Mouse (Mus musculus) testis, postnatal 10 days (tissue): ENCODE results near the gene Cacna1c.

Experiments
- DNase-seq: peaks from one replicate; pipeline ENCODE4 v3.0.0; 2021; ENCODE audit warnings: low spot score

Cacna1c gene

DNA sequence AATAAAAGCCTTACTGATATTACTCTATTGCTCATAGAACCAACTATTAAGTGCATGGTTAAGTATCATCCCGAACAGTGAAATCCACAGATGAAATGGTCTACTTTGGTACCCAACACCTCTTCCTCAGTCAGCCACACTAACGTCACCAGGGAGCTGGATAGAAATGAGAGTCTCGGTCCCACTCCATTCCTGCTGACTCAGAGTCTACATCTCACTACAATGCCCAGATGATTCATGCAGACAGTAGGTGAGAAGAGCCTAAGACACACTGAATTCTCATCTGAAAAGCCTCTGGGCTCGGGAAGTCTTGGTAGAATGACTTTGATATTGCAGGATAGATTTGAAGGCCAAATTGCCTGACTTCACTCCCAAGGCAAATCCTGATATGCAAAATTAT, 240.0 kb downstream of the Cacna1c start:
- DNase-seq: no peak

GRCm38 (mm10) chr6:118955777-118956176, 240.4 kb downstream of the Cacna1c start:
- no peak for DNase-seq

DNA sequence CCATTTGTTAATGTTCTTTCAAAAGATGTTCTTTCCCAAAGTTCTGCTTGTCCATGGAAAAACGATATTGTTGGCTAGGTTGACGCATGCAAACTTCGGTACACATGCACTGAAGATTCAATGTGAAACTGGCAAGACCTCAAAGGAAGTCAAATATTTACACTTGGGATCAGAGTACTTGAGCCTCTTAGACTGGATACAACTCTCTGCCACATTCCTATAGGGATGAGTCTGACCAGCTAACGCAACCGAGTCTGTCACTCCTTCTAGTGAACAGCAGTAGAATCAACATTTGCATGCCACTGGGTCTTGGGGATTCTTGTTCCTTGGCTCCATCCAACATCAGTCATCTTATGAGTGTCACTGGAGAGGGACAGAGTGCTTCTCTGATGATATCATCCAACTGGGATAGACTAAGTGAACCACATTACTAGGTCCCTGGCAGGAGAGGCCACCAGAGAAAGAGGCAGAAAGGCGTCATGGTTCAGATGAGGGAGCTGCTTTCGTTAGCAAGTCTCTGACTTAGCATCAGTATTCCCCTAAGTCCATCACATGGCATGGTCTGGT, 241.1 kb downstream of the Cacna1c start:
- no peak for DNase-seq

DNA sequence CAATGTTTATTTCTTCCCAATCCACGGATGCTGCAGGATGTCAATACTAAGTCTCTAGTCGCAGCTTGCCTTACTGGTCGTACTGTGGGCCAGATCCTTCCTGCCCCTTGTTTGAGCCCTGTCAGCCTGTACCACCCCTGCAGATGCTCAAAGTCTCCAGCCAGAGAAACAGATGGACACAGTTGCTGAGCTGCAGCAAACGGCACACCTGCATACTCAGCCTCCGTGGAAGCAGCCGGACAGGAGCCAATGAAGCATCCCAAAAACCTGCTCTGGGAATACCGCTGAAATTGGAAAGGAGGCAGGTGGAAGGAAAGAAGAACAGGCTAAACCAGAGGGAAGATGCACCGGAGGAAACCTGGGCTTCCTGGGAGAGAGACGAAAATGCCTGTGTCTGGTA, 243.8 kb downstream of the Cacna1c start:
- DNase-seq: no peak

GRCm38 (mm10) chr6:118950190-118950589, 246.0 kb downstream of the Cacna1c start:
- no peak for DNase-seq

DNA sequence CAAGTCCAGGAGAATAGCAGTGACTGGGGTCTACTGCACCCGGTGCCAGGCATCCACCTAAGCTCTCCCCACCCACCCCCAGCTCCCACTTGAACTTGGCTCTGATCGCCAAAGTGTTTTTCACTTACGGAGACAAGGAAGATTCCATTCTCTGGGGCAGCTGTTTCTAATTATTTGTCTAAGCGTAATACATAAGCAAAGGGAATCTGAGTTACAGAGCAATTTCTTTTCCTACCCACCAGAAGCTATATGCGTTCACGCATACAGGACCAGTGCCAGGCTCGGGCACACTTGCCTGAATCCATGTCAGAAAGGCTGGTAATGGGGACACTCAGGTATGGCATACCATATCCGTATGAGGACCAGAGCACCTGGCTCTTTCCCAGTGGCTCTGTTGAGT, 248.9 kb downstream of the Cacna1c start:
- no peak for DNase-seq

GRCm38 (mm10) chr6:118946660-118947059, 249.6 kb downstream of the Cacna1c start:
- DNase-seq: no peak

DNA sequence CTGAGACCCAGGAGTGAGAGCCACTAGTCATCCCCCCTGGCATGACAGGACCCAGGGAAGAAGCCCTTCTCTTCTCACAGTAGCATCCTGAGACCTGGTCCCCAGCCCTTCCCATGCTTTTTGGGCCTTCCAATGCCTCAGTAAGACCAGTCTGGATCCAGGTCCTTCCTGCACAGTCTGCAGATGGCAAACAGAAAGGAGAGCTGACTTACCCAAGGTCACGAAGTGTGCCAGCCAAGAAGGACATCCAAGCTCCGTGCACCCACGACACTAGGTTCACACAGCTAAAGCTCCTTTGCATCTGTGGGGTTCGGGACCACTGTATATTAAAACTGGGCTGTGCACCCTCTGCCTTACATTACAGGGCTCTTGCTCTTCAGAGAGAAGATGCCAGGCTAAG, 252.1 kb downstream of the Cacna1c start:
- DNase-seq: no peak

DNA sequence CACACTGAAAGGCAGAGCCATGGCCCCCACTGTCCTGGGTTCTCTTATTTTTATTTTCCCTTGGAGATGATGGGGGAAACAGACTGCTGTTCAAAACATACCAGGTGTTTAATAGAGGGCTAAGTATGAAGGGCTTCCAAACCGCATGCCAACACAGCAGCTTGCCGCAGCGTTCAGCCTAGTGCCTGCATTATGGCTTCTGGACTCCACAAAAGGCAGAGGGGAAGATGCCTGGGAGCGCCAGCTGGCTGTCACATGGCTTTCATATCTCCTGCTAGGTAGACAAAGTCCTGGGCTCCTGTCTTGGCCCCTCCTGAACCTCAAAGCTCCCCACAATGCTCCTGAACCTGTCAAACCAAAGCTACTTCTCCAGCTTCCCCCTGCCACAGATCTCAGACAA, 254.4 kb downstream of the Cacna1c start:
- no peak for DNase-seq

DNA sequence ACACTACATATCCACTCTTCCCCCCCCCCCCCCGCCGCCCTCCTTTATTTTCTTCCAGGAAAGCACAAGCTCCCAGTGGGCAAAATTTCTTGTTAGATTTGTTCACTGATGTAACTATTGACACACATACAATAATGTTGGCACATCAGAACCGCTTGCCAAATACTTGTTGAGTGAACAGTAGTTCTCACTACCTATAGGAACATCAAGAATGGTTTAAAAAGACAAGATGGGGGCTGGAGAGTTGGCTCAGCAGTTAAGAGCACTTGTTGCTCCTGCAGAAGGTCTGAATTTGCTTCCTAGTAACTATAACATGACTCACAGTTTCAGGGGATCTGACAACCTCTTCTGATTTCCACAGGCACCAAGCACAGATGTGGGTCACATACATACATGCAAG, 255.2 kb downstream of the Cacna1c start:
- no peak for DNase-seq

DNA sequence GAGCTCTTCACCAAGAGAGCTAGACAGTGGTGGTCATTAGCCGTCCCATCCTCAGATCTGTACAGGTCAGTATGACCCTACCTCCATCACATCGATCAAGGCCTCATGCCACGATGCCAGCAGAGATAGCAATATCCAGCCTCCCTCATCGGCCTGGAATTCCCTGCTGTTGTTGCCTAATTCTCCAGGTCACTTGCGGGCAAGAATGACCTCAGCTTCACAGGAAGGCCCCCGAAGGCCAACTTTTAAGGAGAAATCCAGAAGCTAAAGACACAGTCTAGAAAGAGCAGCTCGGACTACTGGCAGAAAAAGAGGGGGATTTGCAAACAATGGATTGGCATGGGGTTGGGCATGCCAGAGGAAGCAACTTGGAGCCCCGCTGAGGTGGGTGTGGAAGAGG, 256.6 kb downstream of the Cacna1c start:
- no peak for DNase-seq

GRCm38 (mm10) chr6:118938386-118939096, 257.7 kb downstream of the Cacna1c start:
- DNase-seq: no peak

GRCm38 (mm10) chr6:118937536-118937935, 258.7 kb downstream of the Cacna1c start:
- no peak for DNase-seq

- DNase-seq: peak; percentile 58
Measured at GRCm38 (mm10) chr6:118935520-118936415, 260.4 kb downstream of the Cacna1c start.

DNA sequence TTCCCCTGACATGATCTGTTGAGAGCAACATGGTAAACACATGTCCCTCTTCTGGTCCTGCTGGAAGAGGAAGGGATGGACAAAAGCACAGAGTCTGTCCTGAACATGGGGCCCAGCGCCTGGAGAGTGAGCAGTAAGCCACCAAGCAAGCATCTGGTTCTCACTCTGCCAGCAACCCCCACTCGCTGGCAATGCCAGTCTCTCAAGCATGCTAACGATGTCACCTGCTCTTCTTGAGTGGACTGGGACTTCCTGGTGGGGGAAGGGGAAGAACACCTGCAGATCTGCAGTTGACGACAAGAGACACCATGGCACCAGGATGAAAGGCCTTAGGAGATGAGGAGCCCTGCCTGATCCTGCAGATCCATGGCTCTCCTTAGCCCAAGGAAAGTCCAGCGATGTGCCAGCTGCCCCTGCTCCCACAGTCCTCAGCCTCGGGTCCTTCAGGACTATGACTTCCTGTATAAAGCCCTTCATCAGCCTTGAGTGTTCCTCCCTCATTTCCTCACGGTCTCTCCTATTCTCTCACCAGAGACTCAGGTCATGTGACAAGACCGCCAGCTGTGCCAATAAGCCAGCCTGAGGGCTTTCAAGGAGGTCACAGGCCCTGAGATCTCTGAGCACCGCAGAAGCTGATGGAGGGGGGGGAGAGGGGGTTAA, 261.8 kb downstream of the Cacna1c start:
- DNase-seq: no peak

DNA sequence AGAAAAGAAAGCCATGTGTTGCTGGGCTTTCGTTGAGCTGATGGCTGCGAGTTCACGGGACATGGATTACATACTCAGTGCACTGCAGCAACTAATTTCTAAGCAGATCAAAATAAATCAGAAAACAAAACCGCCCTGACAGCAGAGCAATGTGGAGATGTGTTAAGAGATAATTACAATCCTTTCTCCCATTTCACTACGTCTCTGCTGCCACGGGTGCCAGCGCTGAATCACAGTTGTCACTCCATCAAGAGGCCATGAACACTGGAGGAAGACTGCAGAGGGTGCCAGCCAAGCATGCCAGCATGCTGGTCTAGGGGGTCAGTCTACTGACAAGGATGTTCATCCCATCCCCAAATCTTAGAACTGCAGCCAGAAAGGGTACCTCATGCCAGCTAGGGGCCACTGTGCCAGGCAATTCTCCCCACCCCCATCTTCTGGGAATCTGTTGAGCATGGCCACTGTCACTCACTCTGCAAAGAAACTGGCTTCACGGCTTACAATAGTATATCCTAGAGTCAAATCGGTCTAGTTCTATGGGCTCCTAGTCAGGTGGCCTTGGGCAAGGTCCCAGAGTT, 263.1 kb downstream of the Cacna1c start:
- no peak for DNase-seq

- no peak for DNase-seq
Measured at GRCm38 (mm10) chr6:118932002-118932700, 264.1 kb downstream of the Cacna1c start.

- no peak for DNase-seq
Measured at GRCm38 (mm10) chr6:118926669-118927068, 269.5 kb downstream of the Cacna1c start.

DNA sequence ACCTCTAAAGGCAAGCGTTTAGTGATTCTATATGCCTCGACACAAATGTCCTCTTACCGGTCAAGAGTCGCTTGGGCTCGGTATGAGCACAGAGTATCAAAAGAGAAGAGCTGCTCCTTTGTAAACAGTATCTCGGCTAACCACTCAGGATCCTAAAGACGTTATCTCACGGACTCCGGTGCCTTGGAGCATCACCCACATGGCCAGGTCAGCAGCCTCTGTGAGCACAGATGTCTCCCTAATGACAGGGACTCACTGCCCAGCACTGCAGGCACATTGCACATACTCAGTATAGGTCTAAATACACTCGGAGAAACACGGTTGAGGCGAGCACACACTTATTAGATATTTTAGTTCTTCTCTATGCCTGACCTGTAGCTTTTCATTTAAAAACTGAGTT, 271.8 kb downstream of the Cacna1c start:
- no peak for DNase-seq

DNA sequence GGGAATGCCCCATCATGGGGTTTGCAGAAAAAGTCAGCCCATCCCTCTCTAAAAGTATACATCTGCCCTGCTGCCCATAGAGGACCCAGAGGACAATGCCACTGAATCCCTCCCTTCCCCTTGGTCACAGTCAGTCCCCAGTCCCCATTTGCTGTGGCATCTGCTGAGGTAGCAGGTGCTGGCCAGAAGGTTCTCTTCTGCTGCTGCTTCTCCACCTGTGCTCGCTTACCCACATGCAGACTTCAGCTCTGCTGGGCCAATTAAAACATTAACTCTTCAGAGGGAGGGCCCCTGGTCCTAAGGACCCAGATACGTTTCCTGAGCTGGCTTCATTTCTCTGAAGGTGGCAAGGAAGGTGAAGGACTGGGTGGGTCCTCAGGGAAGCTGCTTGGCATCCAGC, 272.3 kb downstream of the Cacna1c start:
- no peak for DNase-seq

DNA sequence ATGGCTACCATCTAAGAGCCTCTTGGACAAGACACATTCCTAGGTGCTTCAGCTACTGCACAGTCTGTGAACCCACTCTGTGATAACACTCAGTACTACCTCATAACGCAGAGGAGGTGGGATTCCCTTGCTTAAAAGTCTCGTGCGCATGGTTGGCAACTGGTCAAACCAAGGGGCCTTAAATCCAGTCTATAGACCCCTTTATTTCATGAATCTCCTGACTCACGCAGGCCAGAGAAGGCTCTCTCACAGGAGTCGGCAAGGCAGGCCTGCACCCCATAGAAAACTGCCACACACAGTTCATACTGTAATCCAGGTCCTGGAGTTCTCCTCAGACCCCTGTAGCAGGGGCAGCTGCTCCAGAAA, 273.0 kb downstream of the Cacna1c start:
- DNase-seq: no peak
